Mouse (Mus musculus) naive thymus-derived CD4-positive, alpha-beta T cell, adult 2 months (primary cell): ENCODE measurements around the gene Dusp10.

Experiments
- DNase-seq: peaks from one replicate; pipeline ENCODE4 v3.0.0-alpha.2; 2011; ENCODE audit warnings: low read depth

The Dusp10 gene

GRCm38 (mm10) chr1:184053711-184054110 lies 40.6 kb downstream of the Dusp10 start:
- no peak for DNase-seq

- DNase-seq, result no peak
Observed at GRCm38 (mm10) chr1:184054176-184054575, 41.1 kb downstream of the Dusp10 start.

- no peak for DNase-seq
Observed at GRCm38 (mm10) chr1:184058206-184058605, 45.1 kb downstream of the Dusp10 start.

- DNase-seq, result no peak
Observed at GRCm38 (mm10) chr1:184059814-184060213, 46.7 kb downstream of the Dusp10 start.

GRCm38 (mm10) chr1:184060381-184060780 lies 47.3 kb downstream of the Dusp10 start:
- peak; percentile 46 for DNase-seq

- peak; percentile 43 for DNase-seq
Observed at GRCm38 (mm10) chr1:184060828-184061734, 48.0 kb downstream of the Dusp10 start.

GRCm38 (mm10) chr1:184061901-184062300 lies 48.8 kb downstream of the Dusp10 start:
- DNase-seq, result no peak

GRCm38 (mm10) chr1:184064306-184064705 lies 51.2 kb downstream of the Dusp10 start:
- DNase-seq, result peak; percentile 80

- no peak for DNase-seq
Observed at GRCm38 (mm10) chr1:184065589-184066361, 52.7 kb downstream of the Dusp10 start.

GRCm38 (mm10) chr1:184066460-184067287 lies 53.6 kb downstream of the Dusp10 start:
- DNase-seq, result no peak

- no peak for DNase-seq
Observed at GRCm38 (mm10) chr1:184067704-184068558, 54.8 kb downstream of the Dusp10 start.

- DNase-seq, result no peak
Observed at GRCm38 (mm10) chr1:184068971-184069370, 55.9 kb downstream of the Dusp10 start.

- no peak for DNase-seq
Observed at GRCm38 (mm10) chr1:184076065-184076464, 63.0 kb downstream of the Dusp10 start.

- DNase-seq, result no peak
Observed at GRCm38 (mm10) chr1:184076756-184077155, 63.7 kb downstream of the Dusp10 start.

GRCm38 (mm10) chr1:184079304-184079703 lies 66.2 kb downstream of the Dusp10 start:
- no peak for DNase-seq

GRCm38 (mm10) chr1:184082661-184083060 lies 69.6 kb downstream of the Dusp10 start:
- DNase-seq, result no peak

GRCm38 (mm10) chr1:184083166-184083565 lies 70.1 kb downstream of the Dusp10 start:
- no peak for DNase-seq

GRCm38 (mm10) chr1:184084961-184085360 lies 71.9 kb downstream of the Dusp10 start:
- DNase-seq, result no peak

GRCm38 (mm10) chr1:184090515-184090914 lies 77.4 kb downstream of the Dusp10 start:
- DNase-seq, result no peak

GRCm38 (mm10) chr1:184094914-184095313 lies 81.8 kb downstream of the Dusp10 start:
- no peak for DNase-seq

GRCm38 (mm10) chr1:184100414-184100813 lies 87.3 kb downstream of the Dusp10 start:
- no peak for DNase-seq
